Mouse (Mus musculus) myocyte (in vitro differentiated cells): ENCODE measurements around the gene Gm14412.
"Not testable (repeated sequence)": the region's sequence is repeated elsewhere in the genome, so short reads cannot be mapped to it uniquely, and the experiment has no call there.

Source experiments
- CEBPB ChIP-seq: IDR thresholded peaks from 2 replicates; pipeline ENCODE4 v1.6.1; 2011; ENCODE audit warnings: mild to moderate bottlenecking, moderate library complexity; ENCODE audit not compliant: poor library complexity, insufficient read depth, severe bottlenecking
- MYOG ChIP-seq, 3 experiments: IDR thresholded peaks; one replicate each; pipeline ENCODE4 v1.6.1; 2011; ENCODE audit warnings: control low read depth in 2 of 3, low read depth in 2 of 3, mild to moderate bottlenecking in 2 of 3; ENCODE audit not compliant: insufficient read length in 2 of 3, control insufficient read depth in 1 of 3, insufficient read depth in 1 of 3
- POLR2A ChIP-seq: IDR thresholded peaks from one replicate; pipeline ENCODE4 v1.6.1; 2011; ENCODE audit warnings: low read depth, mild to moderate bottlenecking, control low read depth, moderate library complexity; ENCODE audit not compliant: insufficient read length
- REST ChIP-seq: IDR thresholded peaks from one replicate; pipeline ENCODE4 v1.6.1; 2011; ENCODE audit warnings: mild to moderate bottlenecking, control low read depth, moderate library complexity; ENCODE audit not compliant: insufficient read depth, insufficient read length
- TCF12 ChIP-seq: IDR thresholded peaks from one replicate; pipeline ENCODE4 v1.6.1; 2011; ENCODE audit warnings: mild to moderate bottlenecking, control low read depth; ENCODE audit not compliant: poor library complexity, insufficient read depth, severe bottlenecking

DNA sequence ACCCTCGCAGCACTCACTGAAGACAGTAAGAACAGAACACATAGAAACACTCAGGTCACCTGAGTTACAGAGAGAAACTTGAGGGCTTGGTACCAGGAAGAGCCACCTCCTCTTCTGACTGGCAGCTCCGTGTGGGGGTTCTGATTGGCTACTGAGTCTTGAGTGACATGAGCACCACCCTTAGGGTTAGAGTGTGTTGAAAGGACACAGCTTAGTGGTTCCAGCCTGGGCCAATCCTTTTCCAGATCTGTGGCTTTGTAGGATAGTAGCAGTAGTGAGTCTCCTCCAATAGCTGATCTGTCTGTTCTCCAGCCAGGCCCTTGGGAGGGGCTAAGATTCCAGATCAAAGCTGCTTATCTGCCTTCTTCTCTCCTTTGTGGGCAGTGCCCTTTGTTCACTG lies 46.4 kb downstream of the Gm14412 start:
- not testable (repeated sequence) for TF ChIP-seq MYOG (IDR thresholded peaks at IDR 0.05; ENCODE audit: control insufficient read depth in 1 of 3, insufficient read depth in 1 of 3, insufficient read length in 2 of 3, low read depth in 2 of 3); POLR2A; TCF12; REST; CEBPB
